Mouse (Mus musculus): ENCODE data around the gene Trim71. TPM values are rescaled to one million over a fixed set of nuclear protein-coding genes. Genes with fewer than 3 reads are reported as not detected.

The Trim71 gene
- total RNA-seq, 1 experiment from 2014 or later: not detected

DNA sequence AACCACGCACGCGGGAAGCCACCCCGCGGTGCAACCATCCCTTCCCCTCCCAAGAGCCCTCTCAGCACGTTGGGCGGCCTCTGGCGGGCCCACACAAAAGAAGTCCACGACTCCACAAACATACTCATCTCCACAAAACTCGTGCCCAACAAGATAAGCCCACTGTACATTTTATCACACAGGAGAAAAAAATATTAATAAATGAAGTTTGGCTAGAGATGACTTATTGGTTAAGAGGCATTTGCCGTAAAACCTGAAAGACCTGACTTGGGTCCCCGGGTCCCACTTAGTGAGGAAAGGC, 2.5 kb downstream of the Trim71 start:
- no peak for ATAC-seq (replicated peaks in 1 of 2; ENCODE audit: insufficient read depth in 1 of 2, low FRiP score in 2 of 2, low TSS enrichment in 1 of 2, low read depth in 1 of 2, poor library complexity in 2 of 2, severe bottlenecking in 2 of 2)

DNA sequence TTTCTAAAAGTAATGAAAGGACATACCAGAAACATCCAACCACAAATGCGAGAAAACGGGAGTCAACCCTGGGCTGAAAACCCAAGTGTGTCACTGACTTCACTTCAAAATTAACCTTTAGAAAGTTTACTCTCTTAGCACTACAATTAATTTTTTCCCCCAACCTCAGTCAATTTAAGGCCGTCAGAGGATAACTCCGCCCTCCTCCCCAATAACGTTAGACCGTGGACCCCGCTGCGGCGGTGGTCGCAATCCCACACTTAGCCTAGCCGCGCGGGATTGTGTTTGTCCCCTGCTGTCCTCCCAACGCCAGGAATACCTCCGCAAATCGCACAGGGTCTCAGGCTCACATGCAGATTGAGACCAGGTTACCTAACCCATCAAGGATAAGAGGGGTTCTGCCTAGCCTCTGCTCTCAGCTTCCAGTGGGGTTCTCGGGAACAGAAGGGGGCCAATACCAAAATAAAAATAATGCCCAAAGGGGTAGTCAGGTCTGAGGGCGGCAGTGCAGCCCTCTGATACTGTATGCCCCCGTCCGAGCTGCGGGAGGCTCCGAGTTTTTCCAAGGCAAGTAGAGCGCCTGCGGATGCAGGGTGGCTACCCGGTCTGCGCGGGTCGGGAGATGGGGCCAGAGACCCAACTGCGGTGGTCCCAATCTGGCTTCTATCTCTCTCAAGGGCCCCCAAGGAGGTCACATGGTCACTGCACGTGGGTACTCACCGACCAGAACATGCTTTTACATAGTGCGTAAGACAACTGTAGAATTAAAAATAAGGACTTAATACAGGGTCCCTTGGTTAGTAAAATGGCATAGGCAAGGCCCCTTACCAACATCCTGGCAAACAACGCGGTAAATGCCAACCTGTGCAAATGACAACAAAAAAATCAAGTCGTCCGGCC, 3.1 kb downstream of the Trim71 start:
- no peak for ATAC-seq (replicated peaks in 1 of 2; ENCODE audit: insufficient read depth in 1 of 2, low FRiP score in 2 of 2, low TSS enrichment in 1 of 2, low read depth in 1 of 2, poor library complexity in 2 of 2, severe bottlenecking in 2 of 2)

DNA sequence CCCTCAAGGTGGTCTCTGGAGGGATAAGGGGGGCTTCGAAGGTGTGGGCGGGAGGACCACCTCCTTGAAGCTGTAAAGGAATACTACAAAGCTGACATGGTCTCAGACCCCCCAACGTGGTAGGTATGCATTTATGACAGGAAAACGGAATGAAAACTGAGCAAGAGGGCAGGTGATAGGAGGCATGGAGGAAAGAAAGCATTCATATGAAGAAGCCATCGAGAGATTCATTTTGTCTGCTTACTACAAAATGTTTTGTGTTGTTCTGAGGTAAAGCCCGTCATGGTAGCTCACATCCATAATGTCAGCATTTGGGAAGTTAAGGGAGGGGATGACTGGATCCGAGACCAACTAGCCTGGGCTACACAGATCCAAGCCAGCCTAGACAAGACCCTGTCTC, 4.0 kb downstream of the Trim71 start:
- no peak for ATAC-seq (replicated peaks in 1 of 2; ENCODE audit: insufficient read depth in 1 of 2, low FRiP score in 2 of 2, low TSS enrichment in 1 of 2, low read depth in 1 of 2, poor library complexity in 2 of 2, severe bottlenecking in 2 of 2)

DNA sequence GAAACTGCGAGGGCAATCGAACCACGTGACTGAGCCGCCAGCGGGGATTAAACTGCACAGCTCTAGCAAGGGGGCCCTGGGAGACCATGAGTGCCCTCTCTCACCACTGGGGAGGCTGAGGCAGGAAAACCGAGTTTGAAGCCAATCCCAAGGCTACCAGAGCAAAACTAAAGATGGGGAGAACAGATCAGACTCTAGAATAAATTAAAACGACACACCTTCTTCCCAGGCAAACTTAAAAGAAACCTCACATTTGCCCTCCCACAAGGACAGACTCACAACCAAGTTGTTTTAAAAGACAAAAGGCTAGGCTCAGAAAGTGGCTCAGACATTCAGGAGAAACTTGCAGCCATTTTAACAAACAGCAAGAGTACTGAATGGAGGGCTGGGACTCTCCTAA, 7.1 kb downstream of the Trim71 start:
- no peak for ATAC-seq (replicated peaks in 1 of 2; ENCODE audit: insufficient read depth in 1 of 2, low FRiP score in 2 of 2, low TSS enrichment in 1 of 2, low read depth in 1 of 2, poor library complexity in 2 of 2, severe bottlenecking in 2 of 2)

DNA sequence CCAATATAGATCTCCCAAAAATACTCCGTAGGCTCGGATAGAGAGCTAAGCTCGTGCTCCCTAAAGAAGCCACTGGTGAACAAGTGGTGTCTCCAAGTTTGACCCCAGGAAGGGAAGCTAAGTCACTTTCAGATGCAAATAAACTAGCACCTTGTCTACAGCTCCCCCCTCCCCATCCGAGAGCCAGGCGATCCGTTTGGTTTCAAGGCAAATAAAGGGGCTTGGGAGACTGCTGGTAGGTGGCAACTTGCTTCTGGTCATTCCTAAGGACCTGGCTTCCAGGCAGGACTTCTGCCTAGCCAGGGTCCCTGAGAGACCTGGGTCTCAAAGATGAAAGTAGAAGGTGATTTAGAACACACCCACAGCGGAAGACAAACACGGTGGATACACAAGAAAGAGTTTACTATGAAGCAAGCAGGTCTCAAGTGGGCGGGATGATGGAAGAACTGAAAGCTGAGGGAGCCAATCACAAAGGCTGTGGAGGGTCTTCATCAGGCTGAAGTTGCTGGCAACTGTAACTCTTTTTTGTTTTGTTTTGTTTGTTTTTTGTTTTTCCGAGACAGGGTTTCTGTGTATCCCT, 7.8 kb downstream of the Trim71 start:
- ATAC-seq (replicated peaks in 1 of 2; ENCODE audit: insufficient read depth in 1 of 2, low FRiP score in 2 of 2, low TSS enrichment in 1 of 2, low read depth in 1 of 2, poor library complexity in 2 of 2, severe bottlenecking in 2 of 2): no peak

DNA sequence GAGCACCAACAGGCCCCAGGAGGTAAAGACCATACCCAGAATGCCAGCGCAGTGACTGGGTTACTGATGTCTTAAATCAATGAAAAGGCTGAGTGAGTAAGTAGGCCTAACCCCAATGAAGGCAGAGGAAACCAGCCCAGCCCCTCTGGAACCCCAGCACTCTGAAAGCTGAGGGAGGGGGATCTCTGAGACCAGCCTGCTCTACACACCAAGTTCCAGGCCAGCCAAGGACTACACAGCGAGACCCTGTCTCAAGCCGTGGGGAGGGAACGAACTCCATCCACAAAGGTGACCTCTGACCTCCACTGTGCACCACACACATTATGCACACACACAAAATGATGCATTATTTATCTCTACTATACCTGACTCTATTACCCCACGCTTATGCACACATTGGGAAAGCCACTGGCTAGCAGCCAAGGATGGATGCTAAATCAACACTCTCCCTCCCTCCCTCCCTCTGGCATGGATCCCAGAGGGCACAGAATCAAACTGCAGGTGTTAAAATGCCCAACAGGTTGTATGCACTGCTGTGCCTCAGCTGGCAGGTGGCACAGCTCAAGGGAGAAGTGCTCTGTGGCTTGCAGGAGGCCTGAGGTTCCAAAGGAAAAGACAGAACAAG, 9.7 kb downstream of the Trim71 start:
- ATAC-seq (replicated peaks in 1 of 2; ENCODE audit: insufficient read depth in 1 of 2, low FRiP score in 2 of 2, low TSS enrichment in 1 of 2, low read depth in 1 of 2, poor library complexity in 2 of 2, severe bottlenecking in 2 of 2): no peak

DNA sequence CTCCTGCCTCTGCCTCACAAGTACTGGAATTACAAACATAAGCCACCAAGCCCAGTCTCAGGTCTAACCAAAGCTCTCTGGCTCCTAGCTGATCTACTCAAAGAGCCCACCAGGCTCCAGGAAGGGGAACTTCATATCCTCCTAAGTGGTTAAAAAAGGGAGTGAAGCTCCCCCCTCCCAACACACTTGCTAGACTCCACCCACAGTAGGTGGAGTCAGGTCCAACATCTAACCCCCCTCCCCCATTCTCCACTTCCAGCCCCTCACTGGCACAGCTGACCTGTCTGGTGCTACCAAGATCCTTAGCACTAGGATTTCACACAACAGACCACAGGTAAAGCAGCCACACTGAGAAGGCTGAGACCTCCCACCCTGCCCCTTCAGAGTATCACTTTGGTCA, 10.3 kb downstream of the Trim71 start:
- peak in 1 of 2 experiments; percentile 7; a peak in 1 of 4 replicates for ATAC-seq (replicated peaks in 1 of 2; ENCODE audit: insufficient read depth in 1 of 2, low FRiP score in 2 of 2, low TSS enrichment in 1 of 2, low read depth in 1 of 2, poor library complexity in 2 of 2, severe bottlenecking in 2 of 2)

DNA sequence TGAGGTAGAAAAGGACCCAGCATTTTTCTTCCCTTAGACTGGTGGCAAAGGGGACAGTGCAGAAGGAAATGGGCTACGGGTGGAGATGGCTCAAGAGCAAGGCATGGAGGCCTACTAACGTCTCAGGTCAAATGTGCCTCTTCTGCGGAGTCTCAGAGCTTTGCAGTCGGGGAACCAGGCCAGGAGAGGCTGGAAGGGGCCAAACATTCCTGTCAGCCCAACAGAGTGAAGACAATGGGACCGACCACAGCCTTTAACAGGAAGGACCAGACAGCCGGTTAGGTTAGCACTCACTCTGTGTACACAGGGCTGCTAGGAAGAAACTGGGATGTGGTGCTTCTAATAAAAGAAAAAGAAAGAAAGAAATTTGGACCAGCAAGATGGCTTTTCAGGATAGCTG, 14.1 kb downstream of the Trim71 start:
- no peak for ATAC-seq (replicated peaks in 1 of 2; ENCODE audit: insufficient read depth in 1 of 2, low FRiP score in 2 of 2, low TSS enrichment in 1 of 2, low read depth in 1 of 2, poor library complexity in 2 of 2, severe bottlenecking in 2 of 2)

DNA sequence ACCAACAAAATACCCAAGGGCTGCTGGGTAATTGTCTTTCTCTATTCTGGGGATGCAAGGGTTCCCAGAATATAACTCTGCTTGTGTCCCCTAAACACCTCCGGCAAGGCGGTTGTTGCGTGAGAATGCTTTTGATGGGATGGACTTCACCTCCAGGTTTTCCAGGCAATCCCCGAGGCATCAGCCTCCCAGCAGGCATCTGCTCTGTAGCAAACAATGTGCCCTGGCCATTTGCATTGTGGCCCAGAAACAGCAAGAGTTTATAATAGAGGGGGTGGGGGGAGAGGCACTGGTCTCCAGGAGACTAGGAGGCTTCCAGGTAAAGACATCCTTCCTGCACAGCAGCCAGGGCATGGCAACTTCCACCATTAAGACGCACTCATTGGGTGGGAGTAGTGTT, 15.1 kb downstream of the Trim71 start:
- no peak for ATAC-seq (replicated peaks in 1 of 2; ENCODE audit: insufficient read depth in 1 of 2, low FRiP score in 2 of 2, low TSS enrichment in 1 of 2, low read depth in 1 of 2, poor library complexity in 2 of 2, severe bottlenecking in 2 of 2)

DNA sequence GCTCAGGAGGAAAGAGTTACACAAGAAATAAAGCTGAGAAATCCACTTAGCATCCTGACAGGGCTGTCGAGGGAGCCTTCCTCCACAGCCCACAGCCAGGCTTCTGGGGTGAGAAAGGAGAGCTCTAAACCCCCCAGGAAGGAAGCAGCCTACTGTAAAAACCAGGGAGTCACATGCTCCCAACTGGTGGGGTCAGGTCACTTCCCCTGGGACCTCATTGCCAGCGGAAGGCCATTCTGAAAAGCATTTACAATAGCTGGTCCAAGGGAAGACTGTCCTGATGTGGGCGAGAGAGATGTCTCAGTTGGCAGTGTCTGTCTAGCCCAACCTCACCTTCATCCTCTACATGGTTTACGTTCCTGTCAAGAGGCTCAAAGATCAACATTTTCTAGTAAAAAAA, 15.7 kb downstream of the Trim71 start:
- no peak for ATAC-seq (replicated peaks in 1 of 2; ENCODE audit: insufficient read depth in 1 of 2, low FRiP score in 2 of 2, low TSS enrichment in 1 of 2, low read depth in 1 of 2, poor library complexity in 2 of 2, severe bottlenecking in 2 of 2)

DNA sequence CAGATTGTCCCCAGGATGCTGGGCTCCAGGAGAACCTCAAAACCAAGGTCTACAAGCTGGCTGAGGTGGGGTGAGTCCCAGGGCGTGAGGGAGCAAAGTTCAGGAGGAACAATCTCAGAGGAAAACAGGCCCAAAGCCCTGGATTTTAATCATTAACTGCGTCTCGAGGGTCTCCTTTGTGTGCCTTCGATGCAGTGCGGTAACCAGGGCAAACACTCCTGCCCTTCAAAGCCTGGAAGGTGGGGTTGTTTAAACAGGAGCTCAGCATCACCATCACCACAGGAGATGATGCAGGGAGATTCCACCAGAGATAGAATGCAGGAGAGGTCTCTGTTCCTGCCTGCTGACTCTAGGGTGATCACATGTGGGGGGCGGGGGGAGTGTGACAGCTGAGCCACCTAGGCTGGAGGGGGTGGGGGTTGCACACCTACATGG, 16.5 kb downstream of the Trim71 start:
- no peak for ATAC-seq (replicated peaks in 1 of 2; ENCODE audit: insufficient read depth in 1 of 2, low FRiP score in 2 of 2, low TSS enrichment in 1 of 2, low read depth in 1 of 2, poor library complexity in 2 of 2, severe bottlenecking in 2 of 2)

DNA sequence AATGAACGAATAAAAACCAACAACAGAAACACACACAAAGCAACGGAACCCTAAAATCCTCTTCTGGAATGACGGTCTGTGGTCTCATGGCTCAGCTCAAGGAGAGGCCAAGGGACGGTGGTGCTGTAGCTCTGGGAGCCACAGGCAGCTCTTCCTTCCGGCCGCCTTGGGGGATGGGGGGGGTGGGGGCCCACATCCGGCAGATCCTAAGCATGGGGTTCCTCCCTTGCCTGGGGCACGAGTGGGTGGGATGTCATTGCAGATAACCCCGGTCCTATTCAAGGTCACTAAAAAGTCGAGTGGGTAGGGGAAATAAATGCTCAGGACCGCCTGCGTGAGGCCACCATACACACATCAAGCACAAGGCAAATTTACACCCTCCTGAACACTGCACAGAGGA, 17.4 kb downstream of the Trim71 start:
- no peak for ATAC-seq (replicated peaks in 1 of 2; ENCODE audit: insufficient read depth in 1 of 2, low FRiP score in 2 of 2, low TSS enrichment in 1 of 2, low read depth in 1 of 2, poor library complexity in 2 of 2, severe bottlenecking in 2 of 2)

DNA sequence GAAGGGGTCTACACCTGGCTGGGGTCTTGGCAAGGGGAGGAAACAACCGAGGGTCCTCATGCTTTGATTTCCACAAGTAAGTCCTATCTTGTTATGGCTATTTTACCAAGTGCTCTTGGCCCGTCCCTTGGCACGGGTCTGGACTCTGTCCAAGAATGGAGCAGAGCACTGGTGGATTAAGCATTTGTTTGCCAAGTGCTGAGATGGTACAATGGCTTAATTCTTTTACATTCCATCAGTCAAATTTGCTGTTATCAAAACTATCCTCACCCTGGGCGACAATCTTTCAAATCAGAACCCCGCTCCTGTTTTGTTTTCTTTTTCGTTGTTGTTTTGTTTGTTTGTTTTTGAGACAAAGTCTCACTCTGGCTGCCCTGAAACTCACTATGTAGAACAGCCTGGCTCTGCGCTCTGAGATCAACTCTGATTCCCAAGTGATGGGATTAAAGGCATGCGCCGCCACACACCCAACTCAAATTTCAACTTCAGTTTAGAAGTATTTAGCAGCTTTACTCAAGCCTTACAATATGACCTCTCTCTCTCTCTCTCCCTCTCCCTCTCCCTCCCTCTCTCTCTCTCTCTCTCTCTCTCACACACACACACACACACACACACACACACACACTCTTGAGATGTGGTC, 19.3 kb downstream of the Trim71 start:
- 0 out of 4 replicates have a peak, but pooled peaks of 1 of the 2 experiments have one; percentile 23 for ATAC-seq (replicated peaks in 1 of 2; ENCODE audit: insufficient read depth in 1 of 2, low FRiP score in 2 of 2, low TSS enrichment in 1 of 2, low read depth in 1 of 2, poor library complexity in 2 of 2, severe bottlenecking in 2 of 2)

DNA sequence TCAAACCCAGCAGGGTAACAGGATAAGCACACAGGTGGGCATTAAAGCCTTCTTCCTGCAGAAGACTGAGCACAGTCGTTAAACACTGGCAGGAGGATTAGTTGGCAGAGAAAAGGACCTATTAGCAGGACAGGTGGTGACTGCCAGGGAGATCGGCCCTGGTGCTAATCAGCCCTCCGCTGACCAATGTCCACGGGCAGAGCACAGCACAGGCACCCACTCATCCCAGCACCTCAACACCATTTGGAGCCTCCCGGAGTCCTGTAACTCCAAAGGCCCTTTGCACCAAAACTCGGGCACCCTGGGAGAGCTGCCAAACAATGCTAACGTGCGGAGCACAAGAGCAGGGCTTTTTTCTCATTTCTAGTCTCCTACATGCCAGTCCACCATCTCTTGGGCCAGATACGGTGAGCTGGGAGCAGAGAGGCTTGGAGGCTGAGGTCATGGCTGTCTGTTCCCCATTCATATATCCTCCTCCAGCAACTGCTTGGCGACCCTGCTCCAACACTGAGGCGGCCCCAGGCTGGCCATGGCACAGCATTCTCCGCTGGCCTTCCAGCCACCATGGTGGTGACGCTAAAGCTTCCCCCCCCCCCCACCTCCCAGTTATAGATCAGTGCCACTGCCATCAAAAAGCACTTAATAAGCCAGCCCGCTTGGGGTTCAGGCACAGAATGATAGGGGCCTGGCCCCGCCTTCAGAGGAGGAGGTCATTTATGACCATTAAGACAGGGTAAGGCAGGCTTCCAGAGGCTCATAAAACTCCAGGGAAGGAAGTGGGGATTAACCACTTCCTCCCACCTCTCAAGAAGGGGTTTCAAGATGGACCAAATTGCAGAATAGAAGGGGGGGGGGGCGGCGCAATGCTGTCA, 20.1 kb downstream of the Trim71 start:
- peak; percentile 31 to 50; a peak in 3 of 4 replicates for ATAC-seq (replicated peaks in 1 of 2; ENCODE audit: insufficient read depth in 1 of 2, low FRiP score in 2 of 2, low TSS enrichment in 1 of 2, low read depth in 1 of 2, poor library complexity in 2 of 2, severe bottlenecking in 2 of 2)

DNA sequence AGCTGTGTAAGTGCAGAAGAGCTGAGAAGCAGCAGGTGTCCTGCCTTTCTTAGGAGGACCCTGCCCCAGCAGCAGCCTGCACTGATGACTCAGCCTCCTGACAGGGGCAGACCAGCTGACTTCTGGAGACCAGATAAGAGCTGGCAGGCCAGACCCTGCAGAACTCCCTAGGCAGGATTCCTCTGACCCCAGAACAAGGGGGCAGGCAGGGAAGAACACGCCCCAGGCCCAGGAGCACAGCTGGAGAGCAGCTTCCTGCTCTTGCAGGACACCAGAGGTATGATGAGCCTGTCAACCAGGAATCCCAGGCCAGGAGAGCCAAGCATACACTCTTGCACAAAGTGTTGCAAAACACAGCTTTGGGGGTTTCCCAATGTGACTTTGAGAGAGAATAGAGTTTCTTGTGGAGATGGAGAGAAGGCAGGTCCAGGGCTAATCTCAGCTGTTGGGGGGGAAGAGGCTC, 22.9 kb downstream of the Trim71 start:
- ATAC-seq (replicated peaks in 1 of 2; ENCODE audit: insufficient read depth in 1 of 2, low FRiP score in 2 of 2, low TSS enrichment in 1 of 2, low read depth in 1 of 2, poor library complexity in 2 of 2, severe bottlenecking in 2 of 2): no peak

DNA sequence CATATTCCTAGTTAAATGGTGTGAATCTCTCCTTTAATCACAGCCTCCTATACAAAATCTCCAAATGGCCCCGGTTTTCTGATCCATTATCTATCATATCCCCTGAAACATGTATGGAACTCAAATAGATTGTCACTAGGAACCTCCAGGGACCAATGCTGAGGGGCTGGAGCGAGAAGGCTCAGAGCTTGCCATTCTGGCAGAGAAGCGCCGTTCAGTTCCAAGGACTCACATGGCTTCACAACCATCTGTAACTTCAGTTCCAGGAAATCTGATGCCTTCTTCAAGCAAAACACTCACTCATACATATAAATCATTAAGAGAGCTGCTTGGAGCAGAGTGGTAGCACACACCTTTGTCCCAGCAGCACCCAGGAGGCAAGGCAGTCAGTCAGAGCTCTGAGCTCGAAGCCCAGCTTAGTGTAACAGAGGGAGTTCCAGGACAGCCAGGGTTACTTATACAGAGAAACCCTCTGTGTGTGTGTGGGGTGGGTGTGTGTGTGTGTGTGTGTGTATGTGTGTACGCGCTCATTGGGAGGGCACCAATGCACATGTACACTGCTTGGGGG, 25.1 kb downstream of the Trim71 start:
- no peak for ATAC-seq (replicated peaks in 1 of 2; ENCODE audit: insufficient read depth in 1 of 2, low FRiP score in 2 of 2, low TSS enrichment in 1 of 2, low read depth in 1 of 2, poor library complexity in 2 of 2, severe bottlenecking in 2 of 2)

DNA sequence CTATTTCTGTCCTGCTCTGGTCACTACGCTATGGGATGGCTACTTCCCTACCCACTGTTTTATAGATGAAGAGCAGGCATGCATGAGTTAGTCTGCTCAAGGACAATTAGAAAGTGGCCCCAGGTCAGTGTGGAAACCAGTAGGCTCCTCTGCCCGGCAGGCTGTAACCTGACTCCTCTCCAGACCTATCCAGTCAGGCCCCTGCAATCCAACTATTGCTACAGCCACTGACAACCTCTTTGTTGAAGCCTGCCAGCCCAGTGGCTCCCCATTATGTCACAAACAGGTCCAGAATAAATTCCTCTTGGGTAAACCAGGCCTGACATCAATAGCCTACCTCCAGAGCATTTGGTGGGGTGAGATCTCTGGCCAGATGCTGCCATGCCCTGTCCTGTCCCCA, 27.5 kb downstream of the Trim71 start:
- no peak for ATAC-seq (replicated peaks in 1 of 2; ENCODE audit: insufficient read depth in 1 of 2, low FRiP score in 2 of 2, low TSS enrichment in 1 of 2, low read depth in 1 of 2, poor library complexity in 2 of 2, severe bottlenecking in 2 of 2)

Measured in hematopoietic stem cell, adult 5-6 weeks (primary cell).